Mouse (Mus musculus): ENCODE data around the gene Wdr89. TPM values are rescaled to one million over a fixed set of nuclear protein-coding genes. Genes with fewer than 3 reads are reported as not detected.
"Not testable (repeated sequence)": the region's sequence is repeated elsewhere in the genome, so short reads cannot be mapped to it uniquely, and the experiment has no call there.

Gene Wdr89
- polyA plus RNA-seq, 1 experiment from 2014 or later: 11.1 TPM

DNA sequence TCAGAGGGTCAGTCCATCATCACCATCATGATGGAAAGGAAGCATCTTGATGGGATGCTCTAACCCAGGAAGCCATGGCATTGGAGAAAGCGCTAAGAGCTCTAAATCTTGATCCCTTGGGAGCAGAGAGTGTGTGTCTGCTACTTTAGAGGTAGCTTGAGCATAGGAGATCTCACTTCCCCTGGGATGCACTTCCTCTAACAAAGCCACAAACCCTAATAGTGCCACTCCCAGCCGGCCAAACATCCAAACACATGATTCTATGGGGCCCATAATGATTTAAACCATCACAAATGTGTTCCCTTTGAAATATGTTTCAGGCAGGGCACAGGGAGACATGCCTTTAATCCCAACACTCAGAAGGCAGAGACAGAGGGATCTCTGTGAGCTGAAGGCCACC is 19.7 kb upstream of the Wdr89 start:
- ATAC-seq (ENCODE audit: borderline replicate concordance, extremely low read depth, low FRiP score, low TSS enrichment): no peak
- no peaks in the 10 kb centered on the region for H3K4me1 ChIP-seq
- no peaks in the 10 kb centered on the region for H3K9me3 ChIP-seq
- H3K27ac ChIP-seq: no peak overlapping the region
- no peak overlapping the region for H3K4me3 ChIP-seq
- no peak overlapping the region for H3K9ac ChIP-seq
- 87% methylated on average over 2 of the region's 2 CpGs for WGBS
- H3K36me3 ChIP-seq: no peaks in the 10 kb centered on the region
- no peak overlapping the region for H3K4me2 ChIP-seq
- H3K27me3 ChIP-seq: no peaks in the 10 kb centered on the region

DNA sequence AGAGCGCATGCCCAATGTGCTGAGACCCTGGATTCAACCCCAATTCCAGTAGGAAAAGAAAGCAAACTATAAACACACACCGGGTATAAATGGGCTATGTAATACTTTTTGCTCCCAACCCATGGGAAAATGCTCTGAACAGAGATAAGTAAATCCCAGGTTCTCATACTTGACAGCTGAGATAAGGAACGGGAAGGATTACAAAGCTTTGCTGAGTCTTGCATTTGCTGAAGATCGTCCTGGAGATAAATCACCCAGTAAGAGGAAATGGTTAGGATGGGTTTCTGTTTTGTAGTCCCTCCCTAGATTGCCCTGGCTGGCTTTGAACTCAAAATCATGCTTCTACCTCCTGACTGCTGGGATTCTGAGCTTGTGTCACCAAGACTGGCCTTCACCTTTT is 18.0 kb upstream of the Wdr89 start:
- no peaks in the 10 kb centered on the region for H3K9me3 ChIP-seq
- no peak overlapping the region for H3K27ac ChIP-seq
- H3K4me2 ChIP-seq: no peak overlapping the region
- WGBS: 16% methylated on average over 4 of the region's 4 CpGs
- no peaks in the 10 kb centered on the region for H3K36me3 ChIP-seq
- no peak overlapping the region for H3K9ac ChIP-seq
- no peaks in the 10 kb centered on the region for H3K27me3 ChIP-seq
- no peak for ATAC-seq (ENCODE audit: borderline replicate concordance, extremely low read depth, low FRiP score, low TSS enrichment)
- H3K4me1 ChIP-seq: no peaks in the 10 kb centered on the region
- no peak overlapping the region for H3K4me3 ChIP-seq

DNA sequence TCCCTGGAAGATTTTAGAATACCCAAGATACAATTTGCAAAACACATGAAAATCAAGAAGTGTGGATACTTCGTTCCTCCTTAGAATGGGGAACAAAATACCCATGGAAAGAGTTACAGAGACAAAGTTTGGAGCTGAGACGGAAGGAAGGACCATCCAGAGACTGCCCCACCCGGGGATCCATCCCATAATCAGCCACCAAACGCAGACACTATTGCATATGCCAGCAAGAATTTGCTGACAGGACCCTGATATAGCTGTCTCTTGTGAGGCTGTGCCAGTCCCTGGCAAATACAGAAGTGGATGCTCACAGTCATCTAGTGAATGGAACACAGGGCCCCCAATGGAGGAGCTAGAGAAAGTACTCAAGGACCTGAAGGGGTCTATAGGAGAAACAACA is 14.7 kb upstream of the Wdr89 start:
- WGBS: 74% methylated on average over 4 of the region's 4 CpGs
- H3K27ac ChIP-seq; H3K36me3 ChIP-seq; H3K4me2 ChIP-seq; ATAC-seq (ENCODE audit: borderline replicate concordance, extremely low read depth, low FRiP score, low TSS enrichment); H3K9ac ChIP-seq; H3K27me3 ChIP-seq; H3K9me3 ChIP-seq; H3K4me1 ChIP-seq; H3K4me3 ChIP-seq: not testable (repeated sequence)

GRCm38 (mm10) chr12:75683598-75683997 is 14.3 kb upstream of the Wdr89 start:
- H3K27ac ChIP-seq: no peak overlapping the region
- H3K9ac ChIP-seq: no peak overlapping the region
- ATAC-seq (ENCODE audit: borderline replicate concordance, extremely low read depth, low FRiP score, low TSS enrichment): no peak
- no peaks in the 10 kb centered on the region for H3K36me3 ChIP-seq
- WGBS: 86% methylated on average over 4 of the region's 4 CpGs
- no peaks in the 10 kb centered on the region for H3K9me3 ChIP-seq
- H3K4me2 ChIP-seq: no peak overlapping the region
- H3K4me1 ChIP-seq: no peaks in the 10 kb centered on the region
- no peaks in the 10 kb centered on the region for H3K27me3 ChIP-seq
- no peak overlapping the region for H3K4me3 ChIP-seq

DNA sequence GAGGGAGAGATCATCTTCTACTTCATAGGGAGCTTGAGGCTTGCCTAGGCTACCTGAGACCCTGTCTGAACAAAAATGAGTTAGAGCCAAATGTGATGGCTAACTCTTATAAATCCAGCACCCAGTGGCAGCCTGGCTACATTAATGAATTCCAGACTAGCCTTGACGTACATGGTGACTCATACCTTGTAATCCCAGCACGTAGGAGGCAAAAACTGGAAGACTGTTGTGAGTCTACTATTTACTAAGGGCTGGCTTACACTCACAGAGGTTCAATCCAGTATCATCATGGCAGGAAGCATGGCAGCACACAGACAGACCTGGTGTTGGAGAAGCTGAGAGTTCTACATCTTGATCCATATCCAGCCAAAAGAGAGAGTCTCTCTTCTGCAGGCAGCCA is 13.5 kb upstream of the Wdr89 start:
- Histone ChIP-seq H3K36me3 (no peaks in the 10 kb centered on the region), H3K9me3 (no peaks in the 10 kb centered on the region), H3K4me3 (no peak overlapping the region), H3K27me3 (no peaks in the 10 kb centered on the region), H3K9ac (no peak overlapping the region), H3K4me1 (no peaks in the 10 kb centered on the region), H3K27ac (no peak overlapping the region), H3K4me2 (no peak overlapping the region)
- ATAC-seq (ENCODE audit: borderline replicate concordance, extremely low read depth, low FRiP score, low TSS enrichment): no peak
- 75% methylated on average over 2 of the region's 2 CpGs for WGBS

- WGBS: 66% methylated on average over 4 of the region's 4 CpGs
- Histone ChIP-seq H3K4me2 (no peak overlapping the region), H3K4me1 (no peaks in the 10 kb centered on the region), H3K9ac (no peak overlapping the region), H3K9me3 (no peaks in the 10 kb centered on the region), H3K36me3 (no peaks in the 10 kb centered on the region), H3K27me3 (no peaks in the 10 kb centered on the region), H3K27ac (no peak overlapping the region), H3K4me3 (no peak overlapping the region)
- no peak for ATAC-seq (ENCODE audit: borderline replicate concordance, extremely low read depth, low FRiP score, low TSS enrichment)
These were observed 11.8 kb upstream of the Wdr89 start for GRCm38 (mm10) chr12:75681101-75681500.

DNA sequence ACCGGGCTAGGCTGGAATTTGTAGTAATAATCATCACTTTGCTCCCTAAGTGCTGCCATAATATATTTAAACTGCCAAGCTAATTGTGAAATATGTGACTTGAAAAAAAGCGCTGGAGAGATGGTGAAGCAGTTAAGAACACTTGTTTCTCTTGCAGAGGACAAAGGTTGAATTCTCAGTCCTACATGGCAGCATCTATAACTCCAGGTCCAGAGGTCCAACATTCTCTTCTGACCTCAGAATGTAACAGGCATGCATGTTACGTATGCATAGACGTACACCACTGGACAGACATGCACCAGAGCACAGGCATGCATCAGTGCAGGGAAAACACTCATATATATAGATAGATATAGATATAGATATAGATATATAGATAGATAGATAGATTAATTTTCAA is 9.1 kb upstream of the Wdr89 start:
- Histone ChIP-seq H3K27me3 (no peaks in the 10 kb centered on the region), H3K9ac (no peak overlapping the region), H3K4me2 (no peak overlapping the region), H3K36me3 (no peaks in the 10 kb centered on the region), H3K4me3 (no peak overlapping the region), H3K4me1 (no peaks in the 10 kb centered on the region), H3K9me3 (no peaks in the 10 kb centered on the region), H3K27ac (no peak overlapping the region)
- ATAC-seq (ENCODE audit: borderline replicate concordance, extremely low read depth, low FRiP score, low TSS enrichment): no peak
- 86% methylated on average over 4 of the region's 4 CpGs for WGBS

DNA sequence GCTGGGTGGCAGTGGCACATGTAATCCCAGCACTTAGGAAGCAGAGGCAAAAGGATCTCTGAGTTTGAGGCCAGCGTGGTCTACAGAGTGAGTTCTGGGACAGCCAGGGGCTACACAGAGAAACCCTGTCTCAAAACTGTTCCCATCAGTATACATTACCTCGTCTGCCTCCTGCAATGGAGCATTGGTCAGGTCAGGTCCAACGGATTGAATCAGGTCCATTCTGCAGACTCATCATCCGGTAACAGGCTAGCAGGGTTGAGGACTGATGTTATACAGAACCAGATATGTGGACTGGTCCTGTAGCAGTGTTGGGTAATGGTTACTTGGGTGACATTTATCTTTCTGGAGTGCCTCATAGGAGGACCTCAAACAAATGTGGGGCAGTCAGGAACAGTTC is 3.3 kb upstream of the Wdr89 start:
- no peaks in the 10 kb centered on the region for H3K36me3 ChIP-seq
- no peak overlapping the region for H3K27ac ChIP-seq
- peaks cover 8% of the 10 kb centered on the region for H3K4me1 ChIP-seq
- no peak overlapping the region for H3K4me3 ChIP-seq
- no peak overlapping the region for H3K9ac ChIP-seq
- H3K4me2 ChIP-seq: no peak overlapping the region
- H3K9me3 ChIP-seq: no peaks in the 10 kb centered on the region
- no peak for ATAC-seq (ENCODE audit: borderline replicate concordance, extremely low read depth, low FRiP score, low TSS enrichment)
- WGBS: 90% methylated on average over 4 of the region's 4 CpGs
- no peaks in the 10 kb centered on the region for H3K27me3 ChIP-seq

DNA sequence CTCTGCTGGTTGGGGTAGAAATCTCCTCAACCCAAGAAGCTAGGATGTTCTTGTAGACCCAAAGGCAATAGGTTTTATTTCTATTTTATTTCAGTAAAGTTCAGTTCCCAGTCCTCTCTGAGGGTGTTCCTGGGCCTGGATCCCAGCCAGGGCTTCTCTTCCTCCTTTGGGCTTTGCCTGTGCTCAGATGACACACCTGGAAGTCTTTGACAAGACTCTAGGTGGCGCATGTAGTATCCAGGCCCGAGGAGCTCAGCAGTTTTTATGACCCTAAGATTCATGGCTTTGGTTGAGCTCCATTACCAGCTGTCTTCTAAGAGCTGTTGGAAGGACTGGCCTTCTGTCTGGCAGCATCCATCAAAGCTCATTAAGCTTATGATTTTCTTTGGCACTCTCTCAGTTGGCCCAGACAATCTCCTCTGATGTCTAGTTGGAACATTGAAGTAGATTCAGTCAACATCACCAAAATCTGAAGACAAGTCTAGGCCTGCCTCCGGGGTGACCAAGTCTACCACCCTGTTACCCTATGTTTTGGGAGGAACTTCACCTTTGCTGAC is 2.5 kb upstream of the Wdr89 start:
- no peak for ATAC-seq (ENCODE audit: borderline replicate concordance, extremely low read depth, low FRiP score, low TSS enrichment)
- H3K9me3 ChIP-seq: no peaks in the 10 kb centered on the region
- H3K4me2 ChIP-seq: no peak overlapping the region
- H3K27ac ChIP-seq: no peak overlapping the region
- no peaks in the 10 kb centered on the region for H3K36me3 ChIP-seq
- H3K4me3 ChIP-seq: no peak overlapping the region
- WGBS: 86% methylated on average over 3 of the region's 3 CpGs
- peaks cover 8% of the 10 kb centered on the region for H3K4me1 ChIP-seq
- no peak overlapping the region for H3K9ac ChIP-seq
- no peaks in the 10 kb centered on the region for H3K27me3 ChIP-seq

- WGBS: 86% methylated on average over 6 of the region's 6 CpGs
- peak overlapping the region; percentile 71 for H3K4me2 ChIP-seq
- H3K9ac ChIP-seq: peak overlapping the region; percentile 61; the same call in 1 of the 2 replicates
- H3K9me3 ChIP-seq: no peaks in the 10 kb centered on the region
- no peaks in the 10 kb centered on the region for H3K27me3 ChIP-seq
- peak overlapping the region; percentile 69 for H3K4me3 ChIP-seq
- peaks cover 8% of the 10 kb centered on the region for H3K4me1 ChIP-seq
- H3K36me3 ChIP-seq: no peaks in the 10 kb centered on the region
- H3K27ac ChIP-seq: no peak overlapping the region
- ATAC-seq (ENCODE audit: borderline replicate concordance, extremely low read depth, low FRiP score, low TSS enrichment): no peak
These were observed 1.3 kb upstream of the Wdr89 start for GRCm38 (mm10) chr12:75670611-75671010.

DNA sequence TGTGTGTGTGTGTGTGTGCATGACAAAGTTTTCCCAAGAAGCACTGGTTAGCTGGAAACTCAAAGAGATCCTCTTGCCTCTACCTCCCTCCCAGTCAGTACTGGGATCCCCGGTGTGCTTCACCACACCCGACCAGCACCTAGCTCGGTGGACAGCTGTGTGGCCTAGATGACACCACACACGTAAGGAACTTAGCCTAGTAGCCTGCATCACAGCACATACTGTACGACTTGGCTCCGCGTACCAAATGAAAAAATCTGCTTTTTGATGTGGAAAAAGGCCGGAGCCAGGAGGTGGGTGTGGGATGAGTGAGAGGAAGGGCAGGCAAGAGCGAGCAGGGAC is 450 bp downstream of the Wdr89 start:
- Histone ChIP-seq H3K4me1 (peaks cover 8% of the 10 kb centered on the region), H3K4me3 (peak overlapping the region; percentile 69), H3K27me3 (no peaks in the 10 kb centered on the region), H3K36me3 (no peaks in the 10 kb centered on the region), H3K9me3 (no peaks in the 10 kb centered on the region), H3K9ac (peak overlapping the region; percentile 78), H3K4me2 (peak overlapping the region; percentile 77), H3K27ac (peak overlapping the region; percentile 89)
- ATAC-seq (ENCODE audit: borderline replicate concordance, extremely low read depth, low FRiP score, low TSS enrichment): no peak
- WGBS: 0% methylated on average over 9 of the region's 9 CpGs

DNA sequence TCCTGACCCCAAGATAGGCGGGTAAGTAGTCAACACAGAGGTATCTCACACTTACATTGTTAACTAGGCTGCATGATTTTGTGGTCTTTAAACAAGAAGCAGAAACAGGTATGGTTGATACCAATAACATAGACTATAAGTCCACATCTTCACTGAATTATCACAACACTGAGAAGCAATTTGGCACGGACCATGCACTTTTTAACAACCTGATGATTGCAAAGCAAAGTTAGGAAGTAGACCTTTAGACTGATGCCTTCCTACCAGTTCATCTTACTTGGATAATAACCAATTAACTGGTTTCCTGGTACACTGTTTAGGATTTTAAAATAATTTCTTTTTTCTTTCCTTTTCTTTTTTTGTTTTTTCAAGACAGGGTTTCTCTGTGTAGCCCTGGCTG is 1.1 kb downstream of the Wdr89 start:
- ATAC-seq (ENCODE audit: borderline replicate concordance, extremely low read depth, low FRiP score, low TSS enrichment): no peak
- peak overlapping the region; percentile 77 for H3K4me2 ChIP-seq
- no peaks in the 10 kb centered on the region for H3K9me3 ChIP-seq
- H3K9ac ChIP-seq: no peak overlapping the region
- 93% methylated on average over 2 of the region's 2 CpGs for WGBS
- H3K27me3 ChIP-seq: no peaks in the 10 kb centered on the region
- no peak overlapping the region for H3K4me3 ChIP-seq
- H3K4me1 ChIP-seq: peaks cover 8% of the 10 kb centered on the region
- H3K36me3 ChIP-seq: no peaks in the 10 kb centered on the region
- H3K27ac ChIP-seq: no peak overlapping the region

- H3K9me3 ChIP-seq: no peaks in the 10 kb centered on the region
- no peaks in the 10 kb centered on the region for H3K36me3 ChIP-seq
- ATAC-seq (ENCODE audit: borderline replicate concordance, extremely low read depth, low FRiP score, low TSS enrichment): no peak
- H3K27me3 ChIP-seq: no peaks in the 10 kb centered on the region
- H3K4me2 ChIP-seq: no peak overlapping the region
- H3K4me1 ChIP-seq: peaks cover 8% of the 10 kb centered on the region
- no peak overlapping the region for H3K4me3 ChIP-seq
- no peak overlapping the region for H3K27ac ChIP-seq
- H3K9ac ChIP-seq: no peak overlapping the region
These were observed 2.4 kb downstream of the Wdr89 start for GRCm38 (mm10) chr12:75666939-75667338.
